Mouse (Mus musculus) CH12.LX (cell line): ENCODE measurements around the gene Ank3. TPM values are rescaled to one million over a fixed set of nuclear protein-coding genes. Genes with fewer than 3 reads are reported as not detected.

Experiments used
- DNase-seq: peaks from one replicate; pipeline ENCODE4 v3.0.0-alpha.2; 2013; ENCODE audit errors: extremely low read depth
- H3K27ac ChIP-seq: 2 replicates; pipeline ENCODE4 v1.5.1; 2012; ENCODE audit warnings: low read depth, mild to moderate bottlenecking, control low read depth, moderate library complexity; ENCODE audit not compliant: insufficient read depth
- H3K27me3 ChIP-seq: replicated peaks from 2 replicates; pipeline ENCODE3; 2012; ENCODE audit warnings: inconsistent platforms
- H3K36me3 ChIP-seq, 2 experiments: replicated peaks in 1 of 2; 2 replicates each; pipeline versions ENCODE3 to v1.6.1; 2012; ENCODE audit warnings: inconsistent platforms in 1 of 2, low read length in 1 of 2, mild to moderate bottlenecking in 1 of 2, mixed read lengths in 1 of 2, moderate library complexity in 1 of 2; ENCODE audit not compliant: control insufficient read depth in 1 of 2, insufficient read depth in 1 of 2
- H3K4me1 ChIP-seq, 2 experiments: 2 replicates each; pipeline ENCODE4 v1.6.1; 2012; ENCODE audit warnings: inconsistent platforms in 1 of 2, moderate library complexity in 1 of 2; ENCODE audit not compliant: insufficient read depth in 2 of 2, control insufficient read depth in 1 of 2
- H3K4me2 ChIP-seq: 2 replicates; pipeline ENCODE4 v1.6.1; 2012; ENCODE audit warnings: low read depth, mild to moderate bottlenecking, control low read depth; ENCODE audit not compliant: poor library complexity, insufficient read depth, severe bottlenecking
- H3K4me3 ChIP-seq, 3 experiments: fragments of 150-350 bp in 1 of 3; sonication (generic) in 1 of 3; replicated peaks in 1 of 3; 2 replicates each; pipeline versions ENCODE3 to v1.5.1; 2011 to 2012; ENCODE audit warnings: low read depth in 2 of 3, low read length in 2 of 3, mild to moderate bottlenecking in 2 of 3, moderate library complexity in 2 of 3, control low read depth in 1 of 3, improper control_type of control experiment in 1 of 3, inconsistent platforms in 1 of 3, mixed read lengths in 1 of 3; ENCODE audit not compliant: poor library complexity in 1 of 3
- H3K79me2 ChIP-seq: replicated peaks from 2 replicates; pipeline ENCODE4 v1.6.1; 2012; ENCODE audit warnings: mild to moderate bottlenecking, moderate library complexity; ENCODE audit not compliant: control insufficient read depth, poor library complexity, insufficient read depth, severe bottlenecking; ENCODE audit errors: extremely low read depth
- H3K9ac ChIP-seq: 2 replicates; pipeline ENCODE4 v1.6.1; 2012; ENCODE audit warnings: low read depth, mild to moderate bottlenecking, control low read depth, moderate library complexity; ENCODE audit not compliant: insufficient read depth
- H3K9me3 ChIP-seq: replicated peaks from 2 replicates; pipeline ENCODE3; 2012; ENCODE audit warnings: low read length, inconsistent platforms, mixed read lengths
- CTCF ChIP-seq, 2 experiments: IDR thresholded peaks in 1 of 2; conservative IDR thresholded peaks in 1 of 2; 2 replicates each; pipeline ENCODE4 v1.5.1; 2011 to 2012; ENCODE audit warnings: low read depth in 2 of 2, low read length in 2 of 2, improper control_type of control experiment in 1 of 2, inconsistent platforms in 1 of 2, mild to moderate bottlenecking in 1 of 2, moderate library complexity in 1 of 2
- EP300 ChIP-seq: IDR thresholded peaks from 2 replicates; pipeline ENCODE4 v1.6.1; 2011; ENCODE audit warnings: low read length, improper control_type of control experiment
- ETS1 ChIP-seq: conservative IDR thresholded peaks from 2 replicates; pipeline ENCODE4 v1.6.1; 2012; ENCODE audit warnings: low read depth, mild to moderate bottlenecking, inconsistent platforms, low read length, improper control_type of control experiment, moderate library complexity
- GABPA ChIP-seq: IDR thresholded peaks from 2 replicates; pipeline ENCODE4 v1.6.1; 2012; ENCODE audit warnings: low read depth, low read length, improper control_type of control experiment, inconsistent platforms; ENCODE audit not compliant: insufficient replicate concordance
- HCFC1 ChIP-seq: IDR thresholded peaks from 2 replicates; pipeline ENCODE4 v1.6.1; 2012; ENCODE audit warnings: low read depth, mild to moderate bottlenecking, inconsistent platforms, low read length, improper control_type of control experiment
- IRF4 ChIP-seq: IDR thresholded peaks from 2 replicates; pipeline ENCODE4 v1.6.1; 2014; ENCODE audit warnings: low read depth, mild to moderate bottlenecking, inconsistent platforms, low read length, improper control_type of control experiment
- JUND ChIP-seq: conservative IDR thresholded peaks from 2 replicates; pipeline ENCODE4 v1.6.1; 2011; ENCODE audit warnings: low read depth, low read length, improper control_type of control experiment
- KAT2A ChIP-seq: IDR thresholded peaks from 2 replicates; pipeline ENCODE4 v1.6.1; 2012; ENCODE audit warnings: low read length, improper control_type of control experiment, inconsistent platforms; ENCODE audit not compliant: insufficient replicate concordance
- MAFK ChIP-seq: IDR thresholded peaks from 2 replicates; pipeline ENCODE4 v1.6.1; 2011; ENCODE audit warnings: low read length, improper control_type of control experiment; ENCODE audit not compliant: insufficient replicate concordance
- MAX ChIP-seq: IDR thresholded peaks from 2 replicates; pipeline ENCODE4 v1.6.1; 2011; ENCODE audit warnings: low read length, improper control_type of control experiment
- MEF2A ChIP-seq: IDR thresholded peaks from 2 replicates; pipeline ENCODE4 v1.6.1; 2014; ENCODE audit warnings: low read depth, mild to moderate bottlenecking, inconsistent platforms, low read length, improper control_type of control experiment, borderline replicate concordance
- MXI1 ChIP-seq: IDR thresholded peaks from 2 replicates; pipeline ENCODE4 v1.6.1; 2011; ENCODE audit warnings: mild to moderate bottlenecking, low read depth, low read length, improper control_type of control experiment
- NELFE ChIP-seq: IDR thresholded peaks from 2 replicates; pipeline ENCODE4 v1.6.1; 2011; ENCODE audit warnings: low read depth, low read length, improper control_type of control experiment
- POLR2AphosphoS2 ChIP-seq: IDR thresholded peaks from 2 replicates; pipeline ENCODE4 v1.6.1; 2011; ENCODE audit warnings: low read depth, low read length, improper control_type of control experiment
- RAD21 ChIP-seq: IDR thresholded peaks from 2 replicates; pipeline ENCODE4 v1.6.1; 2011; ENCODE audit warnings: low read depth, mild to moderate bottlenecking, low read length, improper control_type of control experiment, moderate library complexity
- SMC3 ChIP-seq: IDR thresholded peaks from 2 replicates; pipeline ENCODE4 v1.6.1; 2011; ENCODE audit warnings: low read depth, low read length, improper control_type of control experiment
- TBP ChIP-seq: conservative IDR thresholded peaks from 2 replicates; pipeline ENCODE4 v1.6.1; 2011; ENCODE audit warnings: low read depth, low read length, improper control_type of control experiment
- UBTF ChIP-seq: IDR thresholded peaks from 2 replicates; pipeline ENCODE4 v1.6.1; 2012; ENCODE audit warnings: low read depth, mild to moderate bottlenecking, inconsistent platforms, low read length, improper control_type of control experiment, moderate library complexity
- USF1 ChIP-seq: IDR thresholded peaks from 2 replicates; pipeline ENCODE4 v1.6.1; 2014; ENCODE audit warnings: low read depth, mild to moderate bottlenecking, inconsistent platforms, low read length, improper control_type of control experiment
- USF2 ChIP-seq: conservative IDR thresholded peaks from 2 replicates; pipeline ENCODE4 v1.6.1; 2011; ENCODE audit warnings: low read depth, low read length, improper control_type of control experiment
- ZC3H11A ChIP-seq: IDR thresholded peaks from 2 replicates; pipeline ENCODE4 v1.6.1; 2012; ENCODE audit warnings: low read depth, mild to moderate bottlenecking, inconsistent platforms, low read length, improper control_type of control experiment
- ZKSCAN1 ChIP-seq: IDR thresholded peaks from 2 replicates; pipeline ENCODE4 v1.6.1; 2012; ENCODE audit warnings: low read depth, inconsistent platforms, low read length, improper control_type of control experiment, borderline replicate concordance
- ZMIZ1 ChIP-seq: IDR thresholded peaks from 2 replicates; pipeline ENCODE4 v1.6.1; 2012; ENCODE audit warnings: low read depth, mild to moderate bottlenecking, inconsistent platforms, low read length, improper control_type of control experiment
- dilution Hi-C: fragments of 300-500 bp; cut with MboI; formaldehyde crosslinking; loops from 2 replicates; pipeline ENCODE4 v1.14.3; 2020; ENCODE audit warnings: low sequenced_read_pairs; ENCODE audit not compliant: extremely low pct_unique_long_range_greater_than_20kb, extremely low pct_ligation_motif_present
- in situ Hi-C: fragments of 300-500 bp; cut with MboI; formaldehyde crosslinking; loops from 3 replicates; pipeline ENCODE4 v1.14.3; 2019; ENCODE audit warnings: low sequenced_read_pairs, low pct_ligation_motif_present, low pct_unique_long_range_greater_than_20kb, mixed read lengths
- polyA plus RNA-seq: library from polyadenylated mRNA; unstranded; fragments of >175 nt; gene quantifications from 2 replicates; pipeline ENCODE4 v1.2.1, GENCODE M21; 2012; ENCODE audit warnings: low read depth; ENCODE audit not compliant: insufficient read length
- total RNA-seq, 2 experiments: library from RNA; depleted of rRNA; stranded (reverse); fragments of 300-350 nt in 1 of 2; fragments of >200 nt in 1 of 2; gene quantifications; 2 replicates each; pipeline ENCODE4 v1.2.3; 2012 to 2014

Ank3 gene
- total and polyA plus RNA-seq, 3 experiments, result 4.7 to 8.3 (median 6.2) TPM

GRCm38 (mm10) chr10:69753464-69753863 lies 354.9 kb downstream of the Ank3 start:
- no peak for DNase-seq
- in situ Hi-C loops, result no loop called here
- peaks cover 0 to 3% of the 10 kb centered on the region in 2 experiments; a peak in 2 of 4 replicates for H3K4me1 ChIP-seq
- H3K27ac ChIP-seq, result no peak overlapping the region
- no peaks in the 10 kb centered on the region for H3K36me3 ChIP-seq
- no peaks in the 10 kb centered on the region for H3K79me2 ChIP-seq
- dilution Hi-C loops, result no loop called here
- TF ChIP-seq ZMIZ1 (no peak), JUND (no peak), NELFE (no peak), ZC3H11A (no peak), EP300 (no peak), MEF2A (no peak), USF1 (no peak), GABPA (no peak), KAT2A (no peak), ZKSCAN1 (no peak), MAFK (no peak), HCFC1 (no peak), TBP (no peak), UBTF (no peak), IRF4 (no peak), RAD21 (no peak), MXI1 (no peak), SMC3 (no peak), CTCF (conservative IDR thresholded peaks at IDR 0.05 in 1 of 2, IDR thresholded peaks at IDR 0.05 in 1 of 2; ENCODE audit: low read depth in 2 of 2, low read length in 2 of 2) (no peak)
- TF ChIP-seq, all 38 proteins: peak for 0
- H3K4me3 ChIP-seq, result no peak overlapping the region
- H3K9me3 ChIP-seq, result no peaks in the 10 kb centered on the region
- H3K9ac ChIP-seq, result no peak overlapping the region
- no peaks in the 10 kb centered on the region for H3K27me3 ChIP-seq
- no peak overlapping the region for H3K4me2 ChIP-seq

GRCm38 (mm10) chr10:69756956-69757672 lies 358.5 kb downstream of the Ank3 start:
- in situ Hi-C loops (no loop called here), dilution Hi-C loops (no loop called here)
- no peaks in the 10 kb centered on the region for H3K27me3 ChIP-seq
- H3K4me3 ChIP-seq, result no peak overlapping the region
- peaks cover 0 to 3% of the 10 kb centered on the region in 2 experiments; a peak in 2 of 4 replicates for H3K4me1 ChIP-seq
- TF ChIP-seq MAX (no peak), ZC3H11A (no peak), MAFK (no peak), USF2 (no peak), ETS1 (no peak), POLR2AphosphoS2 (no peak)
- H3K9me3 ChIP-seq, result no peaks in the 10 kb centered on the region
- no peak overlapping the region for H3K9ac ChIP-seq
- no peaks in the 10 kb centered on the region for H3K36me3 ChIP-seq
- no peak overlapping the region for H3K4me2 ChIP-seq
- H3K27ac ChIP-seq, result no peak overlapping the region
- DNase-seq, result no peak
- no peaks in the 10 kb centered on the region for H3K79me2 ChIP-seq
